Mouse (Mus musculus): ENCODE measurements around the gene Gm3618. TPM values are rescaled to one million over a fixed set of nuclear protein-coding genes. Genes with fewer than 3 reads are reported as not detected.
"Not testable (repeated sequence)": the region's sequence is repeated elsewhere in the genome, so short reads cannot be mapped to it uniquely, and the experiment has no call there.

The Gm3618 gene
- 8.6 and 10.2 TPM in 2 replicates for polyA plus RNA-seq (2012; rRNA removed)

DNA sequence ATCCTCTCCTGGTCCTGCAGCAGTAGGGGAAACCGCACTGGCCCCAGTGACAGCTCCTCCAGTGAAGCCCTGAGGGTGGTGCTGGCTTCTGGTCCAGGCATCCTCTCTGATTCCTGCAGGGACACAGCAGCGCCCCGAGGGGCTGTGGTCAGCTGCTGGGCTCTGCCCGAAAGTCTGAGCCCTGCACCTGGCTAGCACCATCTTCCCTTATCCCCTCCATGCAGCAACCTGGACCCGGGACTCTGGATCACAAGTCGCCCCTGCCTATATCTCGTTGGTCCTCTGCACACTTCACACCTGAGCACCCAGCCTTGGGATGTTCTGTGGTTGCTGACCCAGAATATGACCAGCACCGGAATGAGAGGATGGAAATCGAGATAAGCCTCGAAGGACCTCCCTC lies at the start of gene Gm3618:
TSS of gene Gm3618 (minus strand) at position 101 of the 400 bp plus-strand sequence.
- not testable (repeated sequence) for H3K4me3 ChIP-seq (ENCODE audit: control insufficient read depth, low read depth, low read length); H3K27ac ChIP-seq (ENCODE audit: control insufficient read depth, insufficient read depth, low read depth, low read length); H3K4me1 ChIP-seq (ENCODE audit: control insufficient read depth, insufficient read depth, low read length); H3K36me3 ChIP-seq (ENCODE audit: control insufficient read depth, insufficient read depth, low read length); H3K27me3 ChIP-seq (ENCODE audit: control insufficient read depth, insufficient read depth, low read length)

DNA sequence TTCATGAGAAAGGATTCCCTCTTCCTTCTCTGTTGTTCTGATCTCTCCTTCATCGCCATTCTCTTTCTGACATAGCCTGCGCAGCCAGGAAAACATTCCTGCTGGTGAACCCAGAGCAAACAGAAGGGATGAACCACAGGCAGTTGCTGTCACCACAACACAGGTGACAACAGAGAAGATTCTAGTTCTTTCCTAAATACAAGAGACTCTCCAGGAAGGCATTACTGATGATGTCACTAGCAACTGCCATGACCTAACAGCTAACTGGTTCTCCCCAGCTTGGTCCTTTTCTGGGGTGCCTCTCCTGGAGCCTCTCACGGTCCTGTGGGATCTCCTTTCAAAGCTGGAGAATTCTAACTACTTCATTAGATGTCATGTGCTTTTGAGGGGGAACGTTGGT lies 46.7 kb upstream of the Gm3618 start, which contains the start of gene Gm16440:
TSS of gene Gm16440 (minus strand) at position 101 of the 400 bp plus-strand sequence.
- H3K4me1 ChIP-seq (ENCODE audit: control insufficient read depth, insufficient read depth, low read length); H3K36me3 ChIP-seq (ENCODE audit: control insufficient read depth, insufficient read depth, low read length); H3K4me3 ChIP-seq (ENCODE audit: control insufficient read depth, low read depth, low read length); H3K27me3 ChIP-seq (ENCODE audit: control insufficient read depth, insufficient read depth, low read length); H3K27ac ChIP-seq (ENCODE audit: control insufficient read depth, insufficient read depth, low read depth, low read length): not testable (repeated sequence)

DNA sequence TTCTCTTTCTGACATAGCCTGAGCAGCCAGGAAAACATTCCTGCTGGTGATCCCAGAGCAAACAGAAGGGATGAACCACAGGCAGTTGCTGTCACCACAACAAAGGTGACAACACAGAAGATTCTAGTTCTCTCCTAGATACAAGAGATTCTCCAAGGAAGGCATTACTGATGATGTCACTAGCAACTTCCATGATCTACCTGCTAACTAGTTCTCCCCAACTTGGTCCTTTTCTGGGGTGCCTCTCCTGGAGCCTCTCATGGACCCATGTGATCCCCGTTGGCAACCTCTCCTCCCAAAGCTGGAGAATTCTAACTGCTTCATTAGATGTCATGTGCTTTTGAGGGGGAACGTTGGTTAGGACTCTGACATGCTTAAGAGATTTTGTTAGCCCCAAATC lies 38.7 kb downstream of the Gm3618 start, which contains the start of gene Gm21103:
TSS of gene Gm21103 (minus strand) at position 101 of the 400 bp plus-strand sequence.
- H3K4me1 ChIP-seq (ENCODE audit: control insufficient read depth, insufficient read depth, low read length); H3K36me3 ChIP-seq (ENCODE audit: control insufficient read depth, insufficient read depth, low read length); H3K27me3 ChIP-seq (ENCODE audit: control insufficient read depth, insufficient read depth, low read length); H3K27ac ChIP-seq (ENCODE audit: control insufficient read depth, insufficient read depth, low read depth, low read length): not testable (repeated sequence)
- H3K4me3 ChIP-seq (ENCODE audit: control insufficient read depth, low read depth, low read length) = peak within 1 kb of the TSS; percentile 21

DNA sequence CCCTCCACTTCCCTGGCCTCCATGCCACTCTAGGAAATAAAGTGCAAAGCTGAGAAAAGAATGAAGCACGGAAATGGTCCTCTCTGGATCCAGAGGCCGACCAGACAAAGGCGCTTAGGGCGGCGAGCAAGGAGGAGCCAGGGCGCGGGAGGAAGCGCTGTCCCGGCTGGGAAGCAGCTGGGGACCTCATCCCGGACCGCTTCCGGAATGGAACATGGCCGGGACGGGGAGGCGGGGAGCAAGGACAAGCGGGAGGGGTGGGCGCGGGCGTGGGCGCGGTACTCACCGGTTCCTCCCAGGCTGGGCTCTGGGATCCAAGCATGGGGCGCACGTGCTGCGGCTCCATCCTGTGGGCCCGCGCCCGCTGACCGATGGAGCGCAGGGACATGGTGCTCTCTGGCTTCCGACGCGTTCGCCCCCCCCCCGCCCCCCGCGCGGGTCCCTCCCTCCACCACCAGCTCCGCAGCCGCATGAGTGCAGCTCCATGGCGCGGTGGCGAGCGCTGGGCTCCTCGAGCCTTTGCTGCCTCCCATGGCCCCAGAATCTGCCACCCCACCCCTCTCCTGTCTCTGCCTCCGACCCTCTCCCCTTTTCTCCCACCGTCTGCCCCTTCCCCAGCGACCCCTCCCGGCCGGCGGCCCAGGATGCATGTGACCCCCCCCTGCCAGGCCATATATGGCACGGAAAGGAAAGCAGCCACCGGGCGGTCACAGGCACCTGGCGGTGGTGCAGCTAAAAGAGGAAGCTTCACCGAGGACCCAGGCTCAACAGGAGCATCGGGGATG lies 56.4 kb downstream of the Gm3618 start, which contains the start of gene Gm3411:
TSS of gene Gm3411 (minus strand) at position 320 of the 785 bp plus-strand sequence.
- H3K4me3 ChIP-seq (ENCODE audit: control insufficient read depth, low read depth, low read length); H3K36me3 ChIP-seq (ENCODE audit: control insufficient read depth, insufficient read depth, low read length); H3K27me3 ChIP-seq (ENCODE audit: control insufficient read depth, insufficient read depth, low read length); H3K27ac ChIP-seq (ENCODE audit: control insufficient read depth, insufficient read depth, low read depth, low read length); H3K4me1 ChIP-seq (ENCODE audit: control insufficient read depth, insufficient read depth, low read length): not testable (repeated sequence)

Other genes starting within 250 kb of the Gm3618 start
- 0.57 TPM in 2 replicates for gene Gm8206, start 249.7 kb downstream of the Gm3618 start, polyA plus RNA-seq (2012; rRNA removed)
- gene Gm3468, start 235.0 kb downstream of the Gm3618 start, polyA plus RNA-seq (2012; rRNA removed) = 0.42 and 0.64 TPM in 2 replicates
- gene Gm3476, start 217.9 kb downstream of the Gm3618 start, polyA plus RNA-seq (2012; rRNA removed) = 12.6 and 17.1 TPM in 2 replicates
- gene Gm21560, start 124.4 kb downstream of the Gm3618 start, polyA plus RNA-seq (2012; rRNA removed) = 0.67 and 1.2 TPM in 2 replicates
- gene Gm3411, start 56.4 kb downstream of the Gm3618 start, polyA plus RNA-seq (2012; rRNA removed) = 4.9 and 7.9 TPM in 2 replicates
- 30.6 and 36.8 TPM in 2 replicates for gene Gm21103, start 38.8 kb downstream of the Gm3618 start, polyA plus RNA-seq (2012; rRNA removed)
- gene Gm16440, start 46.6 kb upstream of the Gm3618 start, polyA plus RNA-seq (2012; rRNA removed) = 0.15 and 0.43 TPM in 2 replicates
- 6.4 and 7.2 TPM in 2 replicates for gene Gm3591, start 68.8 kb upstream of the Gm3618 start, polyA plus RNA-seq (2012; rRNA removed)
- gene Gm3594, start 100.9 kb upstream of the Gm3618 start, polyA plus RNA-seq (2012; rRNA removed) = 0.72 and 0.79 TPM in 2 replicates
- 0.52 and 0.99 TPM in 2 replicates for gene Gm8356, start 193.6 kb upstream of the Gm3618 start, polyA plus RNA-seq (2012; rRNA removed)
- 1.8 and 2.1 TPM in 2 replicates for gene Gm3629, start 246.9 kb upstream of the Gm3618 start, polyA plus RNA-seq (2012; rRNA removed)